Mouse (Mus musculus) bone marrow macrophage, adult 2 months (primary cell): ENCODE measurements around the gene Aqp9. TPM values are rescaled to one million over a fixed set of nuclear protein-coding genes. Genes with fewer than 3 reads are reported as not detected.

Experiments
- H3K27ac ChIP-seq: 2 replicates; pipeline ENCODE4 v1.5.1; 2012; ENCODE audit warnings: low read depth, low read length; ENCODE audit not compliant: insufficient read depth
- H3K4me1 ChIP-seq: 2 replicates; pipeline ENCODE4 v1.6.1; 2012; ENCODE audit warnings: low read length; ENCODE audit not compliant: control insufficient read depth, insufficient read depth
- H3K4me3 ChIP-seq: 2 replicates; pipeline ENCODE4 v1.5.1; 2012; ENCODE audit warnings: mild to moderate bottlenecking, low read length, moderate library complexity; ENCODE audit not compliant: insufficient read depth
- CTCF ChIP-seq: IDR thresholded peaks from 2 replicates; pipeline ENCODE4 v1.5.1; 2012; ENCODE audit warnings: low read depth, mild to moderate bottlenecking, low read length, moderate library complexity
- POLR2A ChIP-seq: IDR thresholded peaks from 2 replicates; pipeline ENCODE4 v1.6.1; 2012; ENCODE audit warnings: mild to moderate bottlenecking, low read depth, low read length, borderline replicate concordance
- polyA plus RNA-seq: library from polyadenylated mRNA; stranded (reverse); fragments of >200 nt; gene quantifications from 2 replicates; pipeline ENCODE4 v1.2.4, GENCODE M21; 2012; ENCODE audit not compliant: missing spikeins, insufficient read depth, insufficient read length

Aqp9 gene
- polyA plus RNA-seq, 1 experiment: 0.20 TPM

DNA sequence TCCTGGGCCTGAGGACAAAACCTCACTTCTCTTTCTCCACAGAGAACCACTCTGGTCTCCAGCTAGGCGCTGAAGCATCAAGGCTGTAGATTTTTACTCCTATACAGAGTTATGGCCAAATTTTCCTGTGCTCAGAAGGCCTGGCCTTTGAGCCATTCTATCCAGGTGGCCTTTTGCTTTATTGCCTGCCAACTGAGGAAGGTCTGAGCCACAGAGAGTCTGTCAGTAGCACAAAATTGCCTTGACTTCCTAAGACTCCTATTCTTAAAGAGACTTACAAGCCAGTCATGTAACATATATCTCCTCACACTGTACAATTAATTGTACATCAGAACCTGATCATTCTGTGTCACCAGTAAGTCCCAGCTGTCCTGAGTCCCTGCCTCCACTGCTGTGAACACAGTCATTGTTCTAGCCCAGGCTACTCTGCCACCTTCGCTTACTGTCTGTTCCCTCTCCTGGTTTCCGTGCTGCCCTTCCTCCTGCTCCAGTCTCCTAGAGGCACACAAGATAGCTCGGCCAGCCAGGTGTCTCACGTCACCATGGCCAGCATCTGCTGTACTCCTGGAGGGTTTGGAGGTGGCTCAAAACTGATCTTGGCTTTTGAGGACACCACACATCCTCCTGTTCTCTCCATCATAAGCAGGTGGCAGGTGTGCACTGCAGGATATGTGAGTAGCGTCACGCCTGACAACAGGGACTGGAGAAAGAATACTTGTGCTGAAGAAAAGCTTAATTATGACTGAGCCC, 96.7 kb downstream of the Aqp9 start:
- TF ChIP-seq CTCF: no peak
- TF ChIP-seq POLR2A: no peak
- Histone ChIP-seq H3K4me3 (no peak overlapping the region), H3K27ac (no peak overlapping the region), H3K4me1 (peaks cover 14% of the 10 kb centered on the region)

DNA sequence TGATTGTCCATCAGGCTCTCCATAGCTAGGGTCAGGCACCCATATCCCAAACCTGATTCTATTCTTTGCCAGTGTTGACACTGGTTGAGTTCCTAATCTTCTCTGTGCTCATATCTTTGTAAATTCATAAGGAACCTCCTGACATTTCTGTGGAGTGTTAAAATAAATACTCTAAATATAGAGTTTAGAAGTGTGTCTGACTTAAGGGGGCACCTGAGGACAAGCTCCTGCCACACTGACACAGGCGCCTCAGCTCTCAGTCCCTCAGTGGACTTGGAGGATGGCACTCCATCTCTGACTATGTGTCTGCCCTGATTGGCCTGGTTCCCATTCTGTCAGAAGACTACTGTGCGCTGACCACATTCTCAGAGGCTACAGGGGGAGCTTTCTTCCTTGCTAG, 97.9 kb downstream of the Aqp9 start:
- H3K27ac ChIP-seq: no peak overlapping the region
- no peak for TF ChIP-seq POLR2A
- TF ChIP-seq CTCF: no peak
- H3K4me3 ChIP-seq: no peak overlapping the region
- H3K4me1 ChIP-seq: peaks cover 6% of the 10 kb centered on the region

DNA sequence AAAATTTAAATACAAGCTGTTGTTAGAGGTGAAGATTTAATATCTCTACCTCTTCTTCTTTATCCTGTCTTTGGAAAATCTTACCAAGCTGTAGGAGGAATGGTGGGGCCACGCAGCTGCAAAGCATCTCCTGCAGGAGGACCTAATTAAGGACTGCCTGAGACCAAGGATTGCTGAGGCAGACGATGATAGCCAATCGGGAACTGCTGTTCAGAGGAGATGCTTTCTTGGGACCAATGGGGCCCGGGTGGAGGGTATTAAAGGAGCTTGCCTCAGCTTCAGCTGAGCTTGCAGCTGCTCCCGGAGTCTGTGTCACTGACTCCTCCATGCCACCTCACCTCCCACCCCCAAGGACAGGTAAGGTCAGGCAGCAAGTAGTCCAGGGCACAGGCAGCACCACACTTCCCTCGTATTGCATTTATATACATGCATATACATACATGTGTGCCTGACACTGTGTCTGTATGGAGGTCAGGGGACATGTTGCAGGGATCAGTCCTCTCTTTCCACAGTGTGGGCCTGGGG, 99.6 kb downstream of the Aqp9 start:
- Histone ChIP-seq H3K4me1 (no peaks in the 10 kb centered on the region), H3K27ac (no peak overlapping the region), H3K4me3 (no peak overlapping the region)
- TF ChIP-seq POLR2A: no peak
- no peak for TF ChIP-seq CTCF

DNA sequence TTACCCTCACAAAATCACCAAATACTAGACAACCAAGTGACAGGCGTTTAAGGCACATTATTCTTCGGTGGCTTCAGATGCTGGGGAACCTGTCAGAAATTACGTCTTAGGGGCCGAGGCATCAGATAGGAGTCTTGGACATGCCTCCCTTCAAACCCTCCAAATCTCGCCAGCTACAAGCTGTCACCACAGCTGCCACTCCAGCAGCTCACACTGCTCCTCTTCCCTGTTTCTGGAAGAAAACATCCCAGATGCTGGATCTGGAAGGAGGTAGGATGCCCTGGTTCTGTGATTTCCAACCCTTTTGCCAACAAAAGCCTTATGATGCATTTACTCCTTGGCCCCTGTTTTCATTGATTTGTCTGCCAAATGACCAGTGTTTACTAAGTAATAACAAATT, 101.3 kb downstream of the Aqp9 start:
- Histone ChIP-seq H3K27ac (no peak overlapping the region), H3K4me3 (no peak overlapping the region), H3K4me1 (no peaks in the 10 kb centered on the region)
- TF ChIP-seq CTCF: no peak
- TF ChIP-seq POLR2A: no peak

DNA sequence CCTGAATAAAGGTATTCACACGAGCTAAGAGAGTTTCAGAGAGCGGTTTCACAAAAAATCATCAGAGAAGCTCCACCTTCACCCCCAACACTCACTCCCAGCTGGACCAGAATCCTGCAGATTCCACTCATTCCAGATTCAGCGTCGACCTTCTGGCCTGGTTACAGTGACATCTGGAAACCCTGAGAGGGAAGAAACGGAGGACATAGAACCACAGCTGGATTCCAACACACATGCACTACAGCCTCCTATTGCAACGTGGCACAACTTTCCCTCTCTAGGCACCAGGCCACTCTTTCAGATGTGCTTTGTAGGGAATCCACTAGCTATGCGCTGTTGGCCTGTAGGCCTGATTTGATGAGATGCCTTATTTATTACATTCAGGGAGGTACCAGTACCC, 102.0 kb downstream of the Aqp9 start:
- Histone ChIP-seq H3K4me1 (no peaks in the 10 kb centered on the region), H3K27ac (no peak overlapping the region), H3K4me3 (no peak overlapping the region)
- no peak for TF ChIP-seq POLR2A
- TF ChIP-seq CTCF: no peak

DNA sequence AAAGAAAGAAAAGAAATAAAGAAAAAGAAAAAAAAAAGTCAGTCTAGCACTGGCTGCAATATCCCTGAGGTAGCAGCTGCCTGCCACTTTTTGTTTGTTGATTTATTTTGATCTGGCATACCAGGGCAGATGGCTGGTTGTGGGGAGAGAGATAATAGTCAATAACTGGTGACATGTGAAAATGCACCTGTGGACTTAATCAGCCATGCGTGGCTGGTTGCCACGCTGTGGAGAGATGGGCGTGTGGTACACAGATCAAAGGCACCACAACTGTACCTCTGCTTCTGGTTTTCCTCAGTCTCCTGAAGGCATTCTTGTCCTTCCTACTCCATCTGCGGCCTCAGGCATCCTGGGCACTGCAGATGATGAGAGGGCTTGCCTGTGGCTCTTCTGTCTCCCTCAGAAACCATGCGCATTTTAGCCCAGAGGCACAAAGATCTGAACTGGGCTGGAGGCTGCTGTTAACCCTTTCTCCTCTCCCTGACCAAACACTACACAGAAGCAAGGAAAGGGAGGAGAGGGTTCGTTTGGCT, 103.1 kb downstream of the Aqp9 start:
- no peaks in the 10 kb centered on the region for H3K4me1 ChIP-seq
- TF ChIP-seq POLR2A: no peak
- TF ChIP-seq CTCF: no peak
- H3K27ac ChIP-seq: no peak overlapping the region
- no peak overlapping the region for H3K4me3 ChIP-seq

DNA sequence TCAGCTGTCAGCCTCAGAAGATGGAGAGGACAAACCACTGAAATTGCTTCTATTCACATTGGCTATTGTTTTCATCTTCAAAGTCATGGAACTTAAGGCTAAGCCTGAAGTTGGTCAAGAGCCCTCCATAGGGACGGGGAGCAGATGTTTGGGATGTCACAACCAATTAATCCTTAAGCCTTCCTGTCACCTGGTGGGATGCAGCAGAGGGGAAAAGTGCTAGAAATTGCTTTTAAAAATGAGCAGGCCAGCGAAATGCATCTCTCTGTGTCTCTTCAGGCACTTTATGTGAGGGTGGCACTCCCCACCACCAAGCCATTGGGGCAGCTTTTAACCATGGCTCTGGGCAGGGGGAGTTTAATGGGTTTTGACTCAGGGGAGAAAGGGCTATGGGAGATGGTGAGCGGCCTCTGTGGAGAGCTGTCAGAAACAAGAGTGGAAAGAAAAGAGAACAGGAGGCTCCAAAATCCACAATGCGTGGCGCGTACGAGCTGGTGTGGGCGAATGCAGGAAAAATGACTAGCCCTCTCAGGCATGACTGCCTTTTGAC, 104.1 kb downstream of the Aqp9 start:
- Histone ChIP-seq H3K4me1 (no peaks in the 10 kb centered on the region), H3K4me3 (no peak overlapping the region), H3K27ac (no peak overlapping the region)
- no peak for TF ChIP-seq CTCF
- no peak for TF ChIP-seq POLR2A

DNA sequence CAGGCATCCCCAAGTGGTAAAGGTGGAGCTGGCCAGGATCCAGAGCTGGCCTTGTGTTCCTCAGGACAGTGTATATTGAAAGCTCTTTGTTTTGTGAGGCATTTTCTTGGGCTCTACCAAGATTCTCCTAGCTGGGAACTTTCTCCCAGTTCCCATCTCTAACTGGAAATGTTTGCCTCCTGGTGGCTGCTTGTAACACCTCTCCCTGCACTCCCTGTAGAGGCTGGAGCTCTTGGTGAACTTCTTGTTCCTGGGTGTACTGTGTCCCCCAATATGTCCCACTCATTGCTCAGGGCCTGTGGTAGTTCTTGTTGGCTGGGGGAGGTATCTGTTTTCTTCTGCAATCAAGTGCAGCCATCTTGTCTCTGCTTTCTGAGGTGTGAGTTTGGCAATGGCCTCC, 104.9 kb downstream of the Aqp9 start:
- H3K27ac ChIP-seq: no peak overlapping the region

DNA sequence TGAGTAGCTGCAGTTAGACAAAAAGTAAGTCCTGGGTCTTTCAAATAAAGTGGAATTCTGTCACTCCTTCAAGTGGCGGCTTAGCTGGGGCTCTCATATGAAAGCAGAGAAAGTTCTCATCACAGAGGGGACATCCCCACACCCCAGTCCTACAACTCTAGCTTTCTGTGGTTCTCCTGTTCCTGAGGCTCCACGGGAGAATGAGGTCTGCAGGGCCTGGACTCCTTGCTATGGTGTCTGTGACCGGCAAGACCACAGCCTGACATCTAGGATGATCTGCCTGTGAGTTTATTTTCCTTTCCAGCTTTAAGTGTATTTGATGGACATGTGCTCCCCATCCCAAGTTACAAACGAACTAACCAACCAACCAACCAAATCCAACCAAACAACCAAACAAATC, 105.5 kb downstream of the Aqp9 start:
- TF ChIP-seq POLR2A (no peak), CTCF (no peak)
- H3K4me3 ChIP-seq: no peak overlapping the region
- no peaks in the 10 kb centered on the region for H3K4me1 ChIP-seq
- H3K27ac ChIP-seq: no peak overlapping the region

More for the DNA sequence above, 104.9 kb downstream of the Aqp9 start:
- Histone ChIP-seq H3K4me3 (no peak overlapping the region), H3K4me1 (no peaks in the 10 kb centered on the region)
- TF ChIP-seq POLR2A (no peak), CTCF (no peak)

DNA sequence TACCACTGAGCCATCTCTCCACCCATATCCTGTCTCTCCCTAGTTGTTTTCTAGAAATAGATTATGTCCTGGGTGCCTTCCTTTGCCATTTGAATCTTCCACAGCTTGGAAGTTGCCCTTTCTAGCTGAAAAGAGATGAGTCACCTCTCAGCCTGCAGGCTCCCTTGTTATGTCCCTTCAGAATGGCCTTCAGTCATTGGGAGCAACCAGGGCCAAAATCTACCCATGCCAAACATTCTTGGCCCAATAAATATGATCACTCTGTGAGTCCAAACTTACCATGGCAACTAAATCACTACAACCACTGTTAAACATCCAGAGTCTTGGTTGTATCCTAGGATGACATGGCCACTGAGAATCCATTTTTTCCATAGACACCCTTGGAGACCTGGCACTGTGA, 106.2 kb downstream of the Aqp9 start:
- Histone ChIP-seq H3K4me1 (no peaks in the 10 kb centered on the region), H3K4me3 (no peak overlapping the region), H3K27ac (no peak overlapping the region)
- TF ChIP-seq POLR2A: no peak
- TF ChIP-seq CTCF: no peak

Other genes starting within 250 kb of the Aqp9 start
- 0.32 TPM in 1 of 2 replicates, not detected in the other for gene Lipc, start 216.5 kb downstream of the Aqp9 start, polyA plus RNA-seq
- gene Aldh1a2, start 47.1 kb upstream of the Aqp9 start, polyA plus RNA-seq: 0.24 TPM in 1 of 2 replicates, not detected in the other